Mouse (Mus musculus) stomach, embryonic 14.5 days (tissue): ENCODE data around the gene Galns. TPM values are rescaled to one million over a fixed set of nuclear protein-coding genes. Genes with fewer than 3 reads are reported as not detected.

ENCODE experiments used
- ATAC-seq: fragments of 200-750 bp; cut with Nextera tagmentation; 2 replicates; pipeline ENCODE4 v1.8.0; 2017; ENCODE audit warnings: low read depth, moderate TSS enrichment; ENCODE audit not compliant: insufficient number of reproducible peaks, insufficient read depth, low FRiP score
- H3K27ac ChIP-seq: fragments of 300-500 bp; sonication (generic); 2 replicates; pipeline ENCODE4 v1.5.1; 2014; ENCODE audit warnings: mild to moderate bottlenecking, low read length, moderate library complexity, mixed read lengths
- H3K27me3 ChIP-seq: fragments of 300-500 bp; sonication (generic); 2 replicates; pipeline ENCODE4 v1.6.1; 2014; ENCODE audit warnings: low read length, control low read depth, mixed read lengths; ENCODE audit not compliant: control insufficient read depth, insufficient read depth
- H3K36me3 ChIP-seq: fragments of 300-500 bp; sonication (generic); 2 replicates; pipeline ENCODE4 v1.6.1; 2014; ENCODE audit warnings: mild to moderate bottlenecking, control low read depth, low read length, moderate library complexity, mixed read lengths; ENCODE audit not compliant: control insufficient read depth, insufficient read depth
- H3K4me1 ChIP-seq: fragments of 300-500 bp; sonication (generic); 2 replicates; pipeline ENCODE4 v1.6.1; 2014; ENCODE audit warnings: low read length, control low read depth, mixed read lengths; ENCODE audit not compliant: control insufficient read depth, insufficient read depth
- H3K4me2 ChIP-seq: fragments of 300-500 bp; sonication (generic); replicated peaks from 2 replicates; pipeline ENCODE4 v1.6.1; 2014; ENCODE audit warnings: low read depth, low read length, control low read depth
- H3K4me3 ChIP-seq: fragments of 300-500 bp; sonication (generic); 2 replicates; pipeline ENCODE4 v1.5.1; 2014; ENCODE audit warnings: low read depth, low read length, control low read depth
- H3K9ac ChIP-seq: fragments of 300-500 bp; sonication (generic); replicated peaks from 2 replicates; pipeline ENCODE4 v1.6.1; 2014; ENCODE audit warnings: low read depth, mild to moderate bottlenecking, control low read depth, low read length, moderate library complexity, mixed read lengths
- H3K9me3 ChIP-seq: fragments of 300-500 bp; sonication (generic); 2 replicates; pipeline ENCODE4 v1.6.1; 2016; ENCODE audit warnings: low read depth, low read length, control low read depth; ENCODE audit not compliant: control insufficient read depth
- WGBS: fragments of 180-500 bp; shearing (Covaris S2); extraction: QIAGEN DNeasy Blood & Tissue Kit; methylation state at CpG from one replicate; pipeline ENCODE4 v1.1.7; 2014; 5-methylcytosine and 5-hydroxymethylcytosine counted together
- polyA plus RNA-seq: library from polyadenylated mRNA; unstranded; fragments of >200 nt; fragmentation: Nextera tagmentation; extraction: Ambion mirVana; gene quantifications from 2 replicates; pipeline ENCODE4 v1.2.1, GENCODE M21; 2014

The Galns gene
- polyA plus RNA-seq, 1 experiment from 2014 or later: 14.6 TPM

DNA sequence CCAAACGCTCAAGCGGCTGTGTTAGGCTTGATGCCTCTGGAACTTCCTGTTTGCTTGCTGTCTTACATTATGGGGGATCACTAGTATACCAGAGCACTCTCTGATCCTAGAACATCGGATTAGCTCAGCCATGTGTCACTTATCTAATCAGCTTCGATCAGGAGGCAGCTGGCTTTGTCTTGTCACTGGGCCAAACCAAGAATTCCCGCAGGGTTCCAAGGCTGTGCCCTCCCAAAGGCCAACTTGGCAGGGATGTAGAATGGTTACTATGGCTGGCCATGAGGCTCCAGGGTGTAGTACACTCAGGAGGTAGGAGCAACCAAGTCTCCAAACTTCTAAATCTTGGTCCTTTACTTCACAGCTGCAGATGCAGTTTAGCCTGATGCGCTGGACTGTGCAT lies 44.5 kb downstream of the Galns start:
- H3K27me3 ChIP-seq: no peaks in the 10 kb centered on the region
- peak overlapping the region; percentile 96 for H3K27ac ChIP-seq
- peaks cover 19% of the 10 kb centered on the region for H3K4me1 ChIP-seq
- peak overlapping the region; percentile 94 for H3K9ac ChIP-seq
- ATAC-seq: no peak
- H3K9me3 ChIP-seq: no peaks in the 10 kb centered on the region
- WGBS: 32% methylated on average over 6 of the region's 6 CpGs
- peaks cover 22% of the 10 kb centered on the region for H3K36me3 ChIP-seq
- H3K4me2 ChIP-seq: peak overlapping the region; percentile 93
- H3K4me3 ChIP-seq: peak overlapping the region; percentile 91

DNA sequence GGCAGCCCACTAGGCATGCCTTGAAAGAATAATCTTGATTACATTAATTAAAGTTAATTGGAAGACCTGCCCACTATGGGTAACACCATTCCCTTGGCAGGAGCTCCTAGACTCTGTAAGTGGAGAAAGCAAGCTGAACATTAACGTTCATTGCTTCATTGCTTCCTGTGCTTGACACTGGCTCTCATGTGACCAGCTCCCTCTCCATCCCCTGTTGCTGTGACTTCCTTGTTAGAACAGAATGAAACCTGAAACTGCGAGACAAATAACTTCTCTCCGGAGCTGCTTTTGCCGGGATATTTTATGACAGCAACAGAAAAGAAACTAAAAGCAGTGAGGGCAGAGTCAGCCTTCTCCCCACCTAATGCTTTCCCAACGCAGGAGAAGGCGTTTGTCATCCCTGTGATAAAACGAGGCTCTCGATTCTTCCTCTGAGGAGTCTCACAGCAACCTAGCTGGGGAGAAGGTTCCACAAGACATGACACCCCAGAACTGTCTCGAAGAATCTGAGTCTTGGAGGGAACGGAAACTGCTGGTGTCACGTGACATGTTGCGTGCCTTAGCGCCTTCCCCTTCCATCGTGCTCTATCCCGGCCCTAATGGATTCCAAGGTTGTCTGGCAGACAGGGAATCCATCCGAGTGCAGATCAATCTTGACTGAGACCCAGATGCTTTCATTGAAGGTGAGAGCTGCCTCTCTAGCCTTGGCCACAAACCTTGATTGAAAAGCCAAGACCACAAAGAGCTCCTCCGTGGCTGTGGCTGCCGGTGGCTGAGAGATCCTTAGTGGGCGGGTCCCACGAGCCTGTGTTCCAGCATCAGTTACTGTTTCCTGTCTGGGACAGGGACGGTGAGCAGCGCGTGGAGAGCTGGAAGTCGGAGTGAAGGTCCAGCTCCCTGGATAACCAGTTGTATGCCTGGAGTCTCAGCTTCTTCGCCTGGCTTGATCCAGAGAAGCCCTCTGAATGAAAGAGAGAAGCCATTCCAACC lies 46.6 kb downstream of the Galns start:
- WGBS: 77% methylated on average over 25 of the region's 25 CpGs
- ATAC-seq: no peak
- Histone ChIP-seq H3K9me3 (no peaks in the 10 kb centered on the region), H3K4me2 (no peak overlapping the region), H3K9ac (no peak overlapping the region), H3K4me1 (peaks cover 19% of the 10 kb centered on the region), H3K27me3 (no peaks in the 10 kb centered on the region), H3K27ac (no peak overlapping the region), H3K4me3 (no peak overlapping the region), H3K36me3 (peaks cover under 1% of the 10 kb centered on the region; the same call in 1 of the 2 replicates)

DNA sequence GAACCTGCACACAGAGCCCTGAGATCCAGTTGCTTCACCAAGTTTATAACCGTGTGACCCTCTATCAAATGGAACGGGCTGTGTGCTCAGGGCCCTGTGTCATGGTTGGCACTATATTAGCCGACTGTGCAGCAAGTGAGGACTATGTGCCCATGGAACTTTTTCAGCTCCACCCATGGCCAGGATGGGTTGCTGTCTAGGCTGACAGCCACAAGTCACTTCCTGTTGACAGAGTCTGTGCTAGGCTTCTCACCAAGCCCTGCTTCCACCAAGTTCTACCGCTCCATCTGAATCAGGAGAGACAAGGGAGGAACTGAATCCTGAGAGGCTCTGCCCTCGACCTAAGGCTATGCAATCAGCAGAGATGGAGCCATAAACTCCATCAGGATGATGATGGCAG lies 50.1 kb downstream of the Galns start:
- ATAC-seq: no peak
- WGBS: 84% methylated on average over 5 of the region's 5 CpGs

DNA sequence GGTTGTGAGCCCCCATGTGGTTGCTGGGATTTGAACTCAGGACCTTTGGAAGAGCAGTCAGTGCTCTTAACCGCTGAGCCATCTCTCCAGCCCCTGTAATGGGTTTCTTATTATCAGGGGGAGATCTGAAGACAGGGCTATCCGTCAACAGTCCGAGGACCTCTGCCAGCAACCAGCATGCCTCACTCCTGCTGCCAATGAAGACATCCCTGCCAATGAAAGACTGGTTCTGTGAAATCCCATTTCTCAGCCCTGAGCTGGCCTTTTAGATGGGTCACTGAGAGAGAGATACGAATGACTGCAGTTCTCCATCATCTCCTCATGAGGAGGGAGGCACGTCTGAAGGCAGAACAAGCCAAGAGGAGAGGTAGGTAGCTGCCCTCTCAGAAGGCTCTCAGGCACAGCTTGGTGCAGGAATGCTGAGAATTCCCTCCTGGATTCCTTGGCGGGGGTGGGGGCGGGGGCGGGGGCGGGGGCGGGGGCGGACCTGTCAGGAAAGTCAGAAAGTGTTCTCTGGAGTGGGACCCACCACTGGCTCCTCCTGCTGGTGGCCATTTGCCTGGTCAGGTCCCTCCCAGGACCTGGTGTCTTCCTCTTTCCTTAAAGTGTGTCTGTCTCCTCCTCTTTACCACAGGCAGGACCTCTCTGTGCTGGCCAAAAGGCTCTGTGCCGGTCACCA lies 52.5 kb downstream of the Galns start:
- Histone ChIP-seq H3K9me3 (no peaks in the 10 kb centered on the region), H3K27me3 (no peaks in the 10 kb centered on the region), H3K36me3 (no peaks in the 10 kb centered on the region), H3K4me1 (peaks cover 5% of the 10 kb centered on the region; the same call in 1 of the 2 replicates), H3K27ac (no peak overlapping the region), H3K4me3 (no peak overlapping the region), H3K4me2 (no peak overlapping the region), H3K9ac (no peak overlapping the region)
- 10% methylated on average over 12 of the region's 12 CpGs for WGBS
- no peak for ATAC-seq

More for the DNA sequence above, 50.1 kb downstream of the Galns start:
- H3K36me3 ChIP-seq: no peaks in the 10 kb centered on the region
- no peaks in the 10 kb centered on the region for H3K27me3 ChIP-seq
- no peak overlapping the region for H3K27ac ChIP-seq
- H3K4me3 ChIP-seq: no peak overlapping the region
- H3K4me2 ChIP-seq: no peak overlapping the region
- peaks cover 4% of the 10 kb centered on the region; the same call in 1 of the 2 replicates for H3K4me1 ChIP-seq
- H3K9ac ChIP-seq: no peak overlapping the region
- H3K9me3 ChIP-seq: no peaks in the 10 kb centered on the region

DNA sequence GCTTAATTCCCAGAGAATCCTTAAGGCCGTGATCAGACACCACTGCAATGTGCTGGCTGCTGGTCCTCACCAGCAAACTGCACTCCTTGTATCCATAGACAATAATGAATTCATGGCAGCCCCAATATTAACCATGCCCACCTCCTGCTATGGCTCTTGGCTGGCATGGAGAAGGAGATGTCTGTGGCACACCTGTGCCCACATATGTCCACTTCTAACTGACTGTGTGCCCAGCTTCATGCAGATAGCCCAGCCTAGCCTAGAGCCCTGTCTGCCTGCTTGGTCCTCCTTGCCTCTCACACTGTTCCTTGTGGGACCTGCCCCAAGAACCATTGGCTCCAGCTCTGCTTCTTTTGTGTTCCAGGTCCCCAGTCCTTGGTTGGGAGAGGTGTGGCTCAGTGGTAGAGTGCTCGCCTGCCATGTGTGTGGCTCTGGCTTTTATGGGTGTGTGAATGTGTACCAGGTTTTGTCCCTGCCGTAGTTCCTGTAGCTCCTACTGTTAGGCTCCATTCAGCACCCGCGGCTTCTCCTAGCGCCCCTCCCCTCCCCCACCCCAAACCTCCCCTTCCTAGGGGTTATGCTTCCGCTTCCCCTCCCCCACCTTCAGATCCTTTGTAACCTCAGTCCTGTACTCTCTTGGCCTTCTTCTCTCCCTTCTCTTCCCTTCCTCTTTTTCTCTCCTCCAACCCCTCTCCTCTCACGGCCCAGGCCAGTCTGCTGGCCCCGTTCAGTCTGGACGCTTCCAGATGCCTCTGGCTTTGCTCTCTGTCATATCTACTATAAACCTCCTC lies 53.8 kb downstream of the Galns start:
- no peak overlapping the region for H3K4me2 ChIP-seq

DNA sequence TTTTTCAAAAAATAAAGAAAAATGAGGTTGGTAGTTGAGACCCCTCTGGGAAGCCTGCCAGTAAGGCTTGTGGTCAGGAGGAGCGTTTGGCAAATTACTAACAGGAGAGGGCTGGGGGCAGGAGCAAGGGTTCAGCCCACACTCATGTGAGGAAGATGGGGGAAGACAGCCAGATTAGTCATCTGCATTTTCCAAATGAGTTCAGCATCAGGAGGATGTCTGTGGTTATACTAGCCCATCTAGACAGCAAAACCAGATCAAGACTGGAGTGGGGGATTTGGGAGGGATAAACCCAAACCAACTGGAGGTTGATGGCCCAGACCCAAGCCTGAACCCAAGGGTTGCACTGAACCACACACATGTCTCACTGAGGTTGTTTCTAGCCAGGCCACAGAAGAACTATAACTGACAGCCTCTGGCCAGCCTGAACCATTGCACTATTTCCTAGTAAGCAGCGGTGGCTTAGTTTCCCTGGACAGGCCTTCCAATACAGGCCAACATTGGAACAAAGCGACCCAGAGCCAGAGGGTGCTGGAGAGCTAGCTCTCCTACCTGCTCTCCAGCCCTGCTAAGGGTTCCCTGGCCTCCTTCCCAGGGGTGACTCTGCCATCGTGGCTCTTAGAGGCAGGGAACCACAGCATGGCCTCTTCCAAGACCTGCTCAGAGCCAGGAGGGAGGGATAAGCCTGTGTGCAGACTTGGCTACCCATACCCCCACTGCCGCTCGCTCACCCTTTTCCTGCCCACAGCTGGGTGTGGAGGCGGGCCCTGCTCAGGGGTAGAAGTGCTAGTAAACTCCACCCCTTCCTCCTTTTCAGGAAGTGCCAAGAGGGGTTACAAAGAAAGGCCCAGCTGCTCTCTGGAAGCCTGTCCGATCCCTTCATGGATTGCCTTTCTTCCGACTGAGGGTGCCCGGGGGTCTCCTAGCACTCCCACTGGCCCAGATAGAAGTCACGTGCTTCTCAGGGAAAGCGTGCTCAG lies 54.9 kb downstream of the Galns start:
- no peak for ATAC-seq
- Histone ChIP-seq H3K4me1 (peaks cover 5% of the 10 kb centered on the region; the same call in 1 of the 2 replicates), H3K27ac (peak overlapping the region; percentile 74; the same call in 1 of the 2 replicates), H3K4me3 (no peak overlapping the region), H3K36me3 (no peaks in the 10 kb centered on the region), H3K9ac (no peak overlapping the region), H3K27me3 (no peaks in the 10 kb centered on the region), H3K4me2 (no peak overlapping the region), H3K9me3 (no peaks in the 10 kb centered on the region)
- WGBS: 60% methylated on average over 12 of the region's 12 CpGs

More for the DNA sequence above, 53.8 kb downstream of the Galns start:
- peaks cover 5% of the 10 kb centered on the region; the same call in 1 of the 2 replicates for H3K4me1 ChIP-seq
- no peaks in the 10 kb centered on the region for H3K36me3 ChIP-seq
- WGBS: 42% methylated on average over 10 of the region's 10 CpGs
- H3K27me3 ChIP-seq: no peaks in the 10 kb centered on the region
- no peaks in the 10 kb centered on the region for H3K9me3 ChIP-seq
- peak overlapping the region; percentile 16; the same call in 1 of the 2 replicates for H3K27ac ChIP-seq
- ATAC-seq: no peak
- H3K4me3 ChIP-seq: no peak overlapping the region
- H3K9ac ChIP-seq: no peak overlapping the region

DNA sequence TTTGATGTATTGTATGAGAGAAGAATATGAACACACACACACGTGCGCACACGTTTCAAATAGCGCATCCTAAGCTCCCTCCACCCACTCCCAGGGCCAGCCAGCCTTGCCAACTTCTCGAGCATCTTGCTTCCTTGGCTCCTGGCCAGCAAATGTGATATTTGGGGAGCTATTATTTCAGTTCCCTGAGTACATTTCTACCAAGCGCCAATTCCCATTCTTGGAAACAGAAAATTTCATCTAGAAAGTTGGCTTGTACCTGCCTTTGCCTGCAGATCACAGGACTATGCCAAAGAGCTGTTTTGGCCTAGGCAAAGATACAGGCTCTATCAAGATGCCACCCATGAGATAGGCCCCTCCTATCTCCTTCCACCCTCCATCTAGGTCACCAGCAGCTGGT lies 56.5 kb downstream of the Galns start:
- Histone ChIP-seq H3K9ac (no peak overlapping the region), H3K27ac (no peak overlapping the region), H3K4me3 (no peak overlapping the region), H3K36me3 (no peaks in the 10 kb centered on the region), H3K4me2 (no peak overlapping the region), H3K4me1 (peaks cover 5% of the 10 kb centered on the region; the same call in 1 of the 2 replicates), H3K27me3 (no peaks in the 10 kb centered on the region), H3K9me3 (no peaks in the 10 kb centered on the region)
- ATAC-seq: no peak
- WGBS: 71% methylated on average over 6 of the region's 6 CpGs
